Mouse (Mus musculus): ENCODE results near the gene Btbd2.

GRCm38 (mm10) chr10:80663485-80664196 is 6.8 kb upstream of the Btbd2 start:
- TF ChIP-seq CHD1 (IDR thresholded peaks at IDR 0.05; ENCODE audit: low read depth, low read length) (no peak), POLR2A (IDR thresholded peaks at IDR 0.05; ENCODE audit: control insufficient read depth in 1 of 2, insufficient read depth in 1 of 2, low read depth in 1 of 2, low read length in 2 of 2, poor library complexity in 1 of 2) (no peak), ETS1 (IDR thresholded peaks at IDR 0.05; ENCODE audit: low read depth, low read length) (no peak), EP300 (IDR thresholded peaks at IDR 0.05; ENCODE audit: low read depth in 1 of 2, low read length in 2 of 2) (no peak), CTCF (IDR thresholded peaks at IDR 0.05 in 2 of 3, conservative IDR thresholded peaks at IDR 0.05 in 1 of 3; ENCODE audit: control insufficient read depth in 1 of 3, insufficient read depth in 1 of 3, low read depth in 2 of 3, low read length in 3 of 3, poor library complexity in 1 of 3, severe bottlenecking in 1 of 3) (no peak), UBTF (IDR thresholded peaks at IDR 0.05; ENCODE audit: borderline replicate concordance, insufficient read depth, low read depth, low read length) (no peak)
